Mouse (Mus musculus) embryonic facial prominence, embryonic 12.5 days (tissue): ENCODE results near the gene Gm11099. TPM values are rescaled to one million over a fixed set of nuclear protein-coding genes. Genes with fewer than 3 reads are reported as not detected.

Experiments
- ATAC-seq: fragments of 200-750 bp; cut with Nextera tagmentation; 2 replicates; pipeline ENCODE4 v1.8.0; 2017; ENCODE audit not compliant: insufficient number of reproducible peaks, insufficient read depth, low FRiP score, low TSS enrichment
- H3K27ac ChIP-seq: fragments of 300-500 bp; sonication (generic); 2 replicates; pipeline ENCODE4 v1.5.1; 2016; ENCODE audit warnings: mild to moderate bottlenecking
- H3K27me3 ChIP-seq: fragments of 300-500 bp; sonication (generic); 2 replicates; pipeline ENCODE4 v1.6.1; 2016; ENCODE audit warnings: mild to moderate bottlenecking, moderate library complexity
- H3K36me3 ChIP-seq: fragments of 300-500 bp; sonication (generic); 2 replicates; pipeline ENCODE4 v1.6.1; 2016; ENCODE audit warnings: mild to moderate bottlenecking
- H3K4me1 ChIP-seq: fragments of 300-500 bp; sonication (generic); 2 replicates; pipeline ENCODE4 v1.6.1; 2016
- H3K4me2 ChIP-seq: fragments of 300-500 bp; sonication (generic); replicated peaks from 2 replicates; pipeline ENCODE4 v1.6.1; 2016; ENCODE audit warnings: mild to moderate bottlenecking, moderate library complexity
- H3K4me3 ChIP-seq: fragments of 300-500 bp; sonication (generic); 2 replicates; pipeline ENCODE4 v1.5.1; 2016; ENCODE audit warnings: mild to moderate bottlenecking
- H3K9ac ChIP-seq: fragments of 300-500 bp; sonication (generic); 2 replicates; pipeline ENCODE4 v1.6.1; 2016; ENCODE audit warnings: mild to moderate bottlenecking, moderate library complexity
- H3K9me3 ChIP-seq: fragments of 300-500 bp; sonication (generic); 2 replicates; pipeline ENCODE4 v1.6.1; 2016; ENCODE audit warnings: mild to moderate bottlenecking, moderate library complexity
- WGBS: fragments of 180-500 bp; shearing (Covaris S2); methylation state at CpG from one replicate; pipeline ENCODE4 v1.1.7; 2016; 5-methylcytosine and 5-hydroxymethylcytosine counted together
- polyA plus RNA-seq: library from polyadenylated mRNA; unstranded; fragments of >200 nt; fragmentation: Nextera tagmentation; extraction: Ambion mirVana; gene quantifications from 2 replicates; pipeline ENCODE4 v1.2.1, GENCODE M21; 2016

Gm11099 gene
- polyA plus RNA-seq: not detected in 2 replicates

- no peak within 1 kb of the TSS for H3K9ac ChIP-seq
- no peak within 1 kb of the TSS for H3K27ac ChIP-seq
- H3K4me1 ChIP-seq: no peaks in the 10 kb centered on the region
- ATAC-seq: no peak
- H3K4me2 ChIP-seq: no peak within 1 kb of the TSS
- no peak within 1 kb of the TSS for H3K4me3 ChIP-seq
- no peaks in the 10 kb centered on the region for H3K27me3 ChIP-seq
- 84% methylated on average over 5 of the region's 5 CpGs for WGBS
- no peaks in the 10 kb centered on the region for H3K36me3 ChIP-seq
- H3K9me3 ChIP-seq: no peaks in the 10 kb centered on the region
Measured at GRCm38 (mm10) chr2:58859134-58859533, at the start of gene Gm11099. Gene Gm11099 (plus strand): TSS chr2:58859434.

GRCm38 (mm10) chr2:58812941-58813340, 46.3 kb upstream of the Gm11099 start:
- Histone ChIP-seq H3K9me3 (no peaks in the 10 kb centered on the region), H3K4me1 (no peaks in the 10 kb centered on the region), H3K27me3 (no peaks in the 10 kb centered on the region), H3K36me3 (no peaks in the 10 kb centered on the region), H3K4me2 (no peak overlapping the region), H3K27ac (no peak overlapping the region), H3K9ac (no peak overlapping the region), H3K4me3 (no peak overlapping the region)
- 46% methylated on average over 2 of the region's 2 CpGs for WGBS
- no peak for ATAC-seq

- H3K27me3 ChIP-seq: no peaks in the 10 kb centered on the region
- H3K4me3 ChIP-seq: no peak overlapping the region
- 46% methylated on average over 3 of the region's 3 CpGs for WGBS
- no peak overlapping the region; the same call in 1 of the 2 replicates for H3K27ac ChIP-seq
- H3K9ac ChIP-seq: no peak overlapping the region
- H3K4me2 ChIP-seq: no peak overlapping the region
- peaks cover 10% of the 10 kb centered on the region; the same call in 1 of the 2 replicates for H3K4me1 ChIP-seq
- H3K36me3 ChIP-seq: no peaks in the 10 kb centered on the region
- peak; percentile 37 for ATAC-seq
- 0 out of 2 replicates have a peak, but pooled peaks cover 3% of the 10 kb centered on the region for H3K9me3 ChIP-seq
Measured at GRCm38 (mm10) chr2:58828910-58829600, 30.2 kb upstream of the Gm11099 start.

- 0 out of 2 replicates have a peak, but pooled peaks cover 3% of the 10 kb centered on the region for H3K9me3 ChIP-seq
- peaks cover 18% of the 10 kb centered on the region; the same call in 1 of the 2 replicates for H3K4me1 ChIP-seq
- H3K4me3 ChIP-seq: no peak overlapping the region
- peak overlapping the region; percentile 43; the same call in 1 of the 2 replicates for H3K27ac ChIP-seq
- H3K36me3 ChIP-seq: no peaks in the 10 kb centered on the region
- 0 out of 2 replicates have a peak, but pooled peaks have one; percentile 31 for ATAC-seq
- no peaks in the 10 kb centered on the region for H3K27me3 ChIP-seq
- WGBS: 58% methylated on average over 7 of the region's 7 CpGs
- no peak overlapping the region for H3K4me2 ChIP-seq
- no peak overlapping the region for H3K9ac ChIP-seq
Measured at GRCm38 (mm10) chr2:58829981-58830742, 29.1 kb upstream of the Gm11099 start.

- Histone ChIP-seq H3K27me3 (no peaks in the 10 kb centered on the region), H3K4me1 (peaks cover 18% of the 10 kb centered on the region; the same call in 1 of the 2 replicates), H3K9me3 (0 out of 2 replicates have a peak, but pooled peaks cover 3% of the 10 kb centered on the region), H3K4me3 (no peak overlapping the region), H3K4me2 (no peak overlapping the region), H3K36me3 (no peaks in the 10 kb centered on the region), H3K9ac (no peak overlapping the region), H3K27ac (no peak overlapping the region)
- 90% methylated on average over 20 of the region's 20 CpGs for WGBS
- ATAC-seq: no peak
Measured at GRCm38 (mm10) chr2:58832253-58832980, 26.8 kb upstream of the Gm11099 start.

- no peak overlapping the region for H3K9ac ChIP-seq
- H3K9me3 ChIP-seq: 0 out of 2 replicates have a peak, but pooled peaks cover 3% of the 10 kb centered on the region
- no peaks in the 10 kb centered on the region for H3K4me1 ChIP-seq
- ATAC-seq: no peak
- WGBS: 86% methylated on average over 3 of the region's 3 CpGs
- no peaks in the 10 kb centered on the region for H3K36me3 ChIP-seq
- no peaks in the 10 kb centered on the region for H3K27me3 ChIP-seq
- no peak overlapping the region for H3K4me3 ChIP-seq
- H3K4me2 ChIP-seq: no peak overlapping the region
- H3K27ac ChIP-seq: no peak overlapping the region
Measured at GRCm38 (mm10) chr2:58841021-58841420, 18.2 kb upstream of the Gm11099 start.

- Histone ChIP-seq H3K36me3 (no peaks in the 10 kb centered on the region), H3K4me1 (no peaks in the 10 kb centered on the region), H3K9ac (no peak overlapping the region), H3K4me3 (no peak overlapping the region), H3K9me3 (0 out of 2 replicates have a peak, but pooled peaks cover 3% of the 10 kb centered on the region), H3K27ac (no peak overlapping the region), H3K4me2 (no peak overlapping the region), H3K27me3 (no peaks in the 10 kb centered on the region)
- 78% methylated on average over 4 of the region's 4 CpGs for WGBS
- ATAC-seq: no peak
Measured at GRCm38 (mm10) chr2:58842443-58842842, 16.8 kb upstream of the Gm11099 start.

GRCm38 (mm10) chr2:58844499-58844898, 14.7 kb upstream of the Gm11099 start:
- H3K9me3 ChIP-seq: 0 out of 2 replicates have a peak, but pooled peaks cover 3% of the 10 kb centered on the region
- no peak overlapping the region for H3K4me3 ChIP-seq
- no peaks in the 10 kb centered on the region for H3K36me3 ChIP-seq
- no peak overlapping the region for H3K4me2 ChIP-seq
- ATAC-seq: no peak
- H3K27me3 ChIP-seq: no peaks in the 10 kb centered on the region
- no peak overlapping the region for H3K27ac ChIP-seq
- H3K9ac ChIP-seq: no peak overlapping the region
- no peaks in the 10 kb centered on the region for H3K4me1 ChIP-seq
- WGBS: 43% methylated on average over 10 of the region's 10 CpGs

GRCm38 (mm10) chr2:58879876-58880275, 20.6 kb downstream of the Gm11099 start:
- no peaks in the 10 kb centered on the region for H3K9me3 ChIP-seq
- H3K4me3 ChIP-seq: no peak overlapping the region
- no peak for ATAC-seq
- 48% methylated on average over 3 of the region's 3 CpGs for WGBS
- H3K9ac ChIP-seq: no peak overlapping the region
- H3K4me2 ChIP-seq: no peak overlapping the region
- no peak overlapping the region for H3K27ac ChIP-seq
- no peaks in the 10 kb centered on the region for H3K27me3 ChIP-seq
- H3K4me1 ChIP-seq: no peaks in the 10 kb centered on the region
- H3K36me3 ChIP-seq: no peaks in the 10 kb centered on the region

- H3K9ac ChIP-seq: no peak overlapping the region
- no peak for ATAC-seq
- no peaks in the 10 kb centered on the region for H3K27me3 ChIP-seq
- H3K27ac ChIP-seq: no peak overlapping the region
- H3K36me3 ChIP-seq: no peaks in the 10 kb centered on the region
- peaks cover 13% of the 10 kb centered on the region for H3K4me1 ChIP-seq
- H3K4me3 ChIP-seq: no peak overlapping the region
- no peak overlapping the region for H3K4me2 ChIP-seq
- H3K9me3 ChIP-seq: no peaks in the 10 kb centered on the region
- WGBS: 34% methylated on average over 4 of the region's 4 CpGs
Measured at GRCm38 (mm10) chr2:58905057-58905456, 45.8 kb downstream of the Gm11099 start.

GRCm38 (mm10) chr2:58906814-58907516, 47.7 kb downstream of the Gm11099 start:
- 39% methylated on average over 14 of the region's 14 CpGs for WGBS
- H3K4me3 ChIP-seq: no peak overlapping the region
- peak overlapping the region; percentile 28 for H3K4me2 ChIP-seq
- no peaks in the 10 kb centered on the region for H3K9me3 ChIP-seq
- H3K4me1 ChIP-seq: peaks cover 13% of the 10 kb centered on the region
- H3K9ac ChIP-seq: no peak overlapping the region
- H3K36me3 ChIP-seq: no peaks in the 10 kb centered on the region
- ATAC-seq: no peak
- H3K27me3 ChIP-seq: no peaks in the 10 kb centered on the region
- no peak overlapping the region for H3K27ac ChIP-seq
